8 mouse cellular contexts compared by ENCODE assay signal in the genomic region with DNA sequence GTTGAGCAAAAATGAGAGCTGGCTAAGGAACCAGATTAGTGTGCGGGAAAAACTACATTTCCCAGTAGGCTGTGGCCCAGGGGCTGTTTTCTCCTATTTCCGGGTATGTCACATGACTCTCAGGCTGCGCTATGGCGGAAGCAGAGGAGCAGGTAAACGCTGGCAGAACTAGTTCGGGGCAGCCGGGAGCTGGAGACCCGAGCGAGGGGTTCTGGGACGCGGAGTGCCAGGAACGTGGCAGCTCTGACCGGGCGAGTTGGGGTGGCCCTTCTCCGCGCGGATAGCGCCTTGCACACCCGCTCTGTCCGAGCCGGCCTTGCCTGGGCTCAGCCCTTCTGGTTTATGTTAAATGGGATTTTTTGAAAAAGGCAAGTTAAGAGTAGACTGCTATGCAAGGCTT. TPM values are rescaled to one million over a fixed set of nuclear protein-coding genes. Genes with fewer than 3 reads are reported as not detected.
DNase-seq lines count a peak whose midpoint lies in the region; ATAC-seq and TF ChIP-seq lines count a peak whose summit lies in the region.

A gene (plus strand): TSS at position 102 of the 400 bp plus-strand sequence.

- TF ChIP-seq CTCF in gastrocnemius, adult 2 months (IDR thresholded peaks at IDR 0.05): no peak
- TF ChIP-seq CTCF in hindbrain, postnatal 0 days (IDR thresholded peaks at IDR 0.05; ENCODE audit: low read depth): no peak
- TF ChIP-seq CTCF in left cerebral cortex, adult 2 months (IDR thresholded peaks at IDR 0.05): no peak

- H3K4me3 ChIP-seq in gastrocnemius, adult 2 months: peak within 1 kb of the TSS; percentile 99
- peak within 1 kb of the TSS; percentile 83 for H3K4me3 ChIP-seq in hindbrain, postnatal 0 days (ENCODE audit: low read length)
- H3K4me3 ChIP-seq in left cerebral cortex, adult 2 months: peak within 1 kb of the TSS; percentile 75

- ATAC-seq in common myeloid progenitor, adult 5-6 weeks (replicated peaks; ENCODE audit: low read depth, poor library complexity, severe bottlenecking): peak; percentile 100
- peak; percentile 99 for ATAC-seq in hindbrain, postnatal 0 days
- peak; percentile 99 for ATAC-seq in megakaryocyte, adult 5-6 weeks (ENCODE audit: poor library complexity, severe bottlenecking)

- H3K9me3 ChIP-seq in hindbrain, postnatal 0 days (ENCODE audit: low read length): no peaks in the 10 kb centered on the region

- H3K36me3 ChIP-seq in hindbrain, postnatal 0 days (ENCODE audit: insufficient read depth, low read length): no peaks in the 10 kb centered on the region

- H3K4me2 ChIP-seq in hindbrain, postnatal 0 days (ENCODE audit: low read depth, low read length): peak within 1 kb of the TSS; percentile 68

- H3K27ac ChIP-seq in gastrocnemius, adult 2 months: peak within 1 kb of the TSS; percentile 88
- peak within 1 kb of the TSS; percentile 48; the same call in 1 of the 2 replicates for H3K27ac ChIP-seq in hindbrain, postnatal 0 days
- H3K27ac ChIP-seq in left cerebral cortex, adult 2 months: peak within 1 kb of the TSS; percentile 79

- peak within 1 kb of the TSS; percentile 81 for H3K9ac ChIP-seq in hindbrain, postnatal 0 days (replicated peaks; ENCODE audit: low read length)

- peaks cover 4% of the 10 kb centered on the region; the same call in 1 of the 2 replicates for H3K4me1 ChIP-seq in hindbrain, postnatal 0 days (ENCODE audit: insufficient read depth, low read length)

- peak; percentile 92 for DNase-seq in ZHBTc4 (ENCODE audit: low read depth, low spot score)
- DNase-seq in gastrocnemius, adult 2 months: peak; percentile 74
- DNase-seq in hindbrain, postnatal 0 days (ENCODE audit: low spot score): peak; percentile 92
- peak; percentile 73 to 76 for DNase-seq in left cerebral cortex, adult 2 months (ENCODE audit: extremely low spot score in 1 of 2, low spot score in 2 of 2)
- peak; percentile 84 to 86 for DNase-seq in right cerebral cortex, adult 2 months (ENCODE audit: low spot score in 2 of 2)
- DNase-seq in urinary bladder, postnatal 14 days (ENCODE audit: low spot score): peak; percentile 74

- H3K27me3 ChIP-seq in hindbrain, postnatal 0 days (ENCODE audit: insufficient read depth, low read length): no peaks in the 10 kb centered on the region

- intact Hi-C loops in gastrocnemius, adult 2 months (cut with DNase I): no loop called here
- intact Hi-C loops in left cerebral cortex, adult 2 months (cut with DNase I): loop anchor here (5.0 kb wide), 1 partner anchor 90 kb away; no protein-coding TSS in a partner anchor

- WGBS in hindbrain, postnatal 0 days: 0% methylated on average over 21 of the region's 21 CpGs

RNA-seq across cellular contexts. Expression of the gene that starts here (rescaled TPM):
- 60.1 and 77.8 TPM in 2 replicates for total RNA-seq in common myeloid progenitor, adult 5-6 weeks (2017)
- total RNA-seq in gastrocnemius, adult 2 months (2021): 10 to 100 TPM; 32.9 to 38.2 TPM
- 85.8 and 89.4 TPM in 2 replicates for total RNA-seq in hindbrain, postnatal 0 days (2014; rRNA removed)
- polyA plus RNA-seq in hindbrain, postnatal 0 days (2015; fragmentation: Nextera tagmentation; extraction: Ambion mirVana): 90.5 and 91.1 TPM in 2 replicates
- 100 to 1,000 TPM; 152 to 158 TPM for total RNA-seq in left cerebral cortex, adult 2 months (2021)
- 37.3 and 38.7 TPM in 2 replicates for total RNA-seq in megakaryocyte, adult 5-6 weeks (2015)
- 47.9 and 51.1 TPM in 2 replicates for total RNA-seq in megakaryocyte, adult 5-6 weeks (2017)

Comparison
In these comparisons a context has a peak if more than half of its experiments do, and no peak if none do; other contexts are left out.
1. Peak in every context shown above with its lines: DNase-seq, ATAC-seq, H3K4me3 ChIP-seq and H3K27ac ChIP-seq.